Mouse (Mus musculus): ENCODE measurements at regions not wholly inside any gene's neighbourhood (a gene's known extent, or its start where the extent isn't known, plus 50 kb on each side); places are given as distances from the start of the nearest gene placed in this dataset.
A peak's percentile ranks its signal among the peaks of the same experiment; 100 is the strongest.

DNA sequence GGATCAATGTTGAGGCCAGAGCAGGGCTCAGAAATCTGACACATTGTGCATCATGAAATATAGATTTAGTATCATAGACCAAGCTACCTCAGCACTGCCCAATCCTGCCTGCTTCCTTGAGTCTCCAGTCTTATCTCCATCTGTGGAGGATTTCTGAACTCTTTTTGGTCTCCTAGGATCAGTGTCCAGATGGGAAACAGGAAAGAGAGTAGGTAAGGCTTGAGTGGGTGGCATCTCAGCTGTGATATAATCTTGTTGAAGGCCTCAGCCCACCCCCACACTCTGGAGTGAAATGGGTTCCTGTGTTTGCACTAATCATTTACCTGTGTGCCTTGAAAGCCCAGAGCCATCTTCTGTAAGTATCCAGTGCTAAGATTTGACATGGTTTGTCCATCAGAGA is 74.3 kb upstream of the Aff3 start:
- DNase-seq (ENCODE audit: low read depth, low spot score): no peak

DNA sequence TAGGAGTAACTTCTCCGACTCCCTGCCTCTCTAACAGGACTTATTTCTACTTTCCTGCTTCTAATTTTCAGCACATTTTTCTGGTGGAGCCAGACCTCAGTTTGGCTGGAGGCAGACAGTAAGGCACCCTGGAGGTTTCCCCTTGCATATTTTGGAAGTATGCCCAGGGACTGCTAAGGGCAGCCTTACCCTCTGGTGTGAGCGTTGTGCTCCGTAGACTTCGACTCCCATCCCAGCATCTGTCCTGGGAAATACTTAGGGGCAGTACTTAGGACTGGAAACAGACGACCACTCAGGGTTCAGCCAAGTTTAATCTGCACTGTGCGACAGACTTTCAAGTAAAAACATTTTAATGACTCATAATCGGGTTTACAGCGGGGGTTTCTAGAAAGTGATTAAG is 71.0 kb upstream of the Aff3 start:
- no peak for DNase-seq (ENCODE audit: low read depth, low spot score)

DNA sequence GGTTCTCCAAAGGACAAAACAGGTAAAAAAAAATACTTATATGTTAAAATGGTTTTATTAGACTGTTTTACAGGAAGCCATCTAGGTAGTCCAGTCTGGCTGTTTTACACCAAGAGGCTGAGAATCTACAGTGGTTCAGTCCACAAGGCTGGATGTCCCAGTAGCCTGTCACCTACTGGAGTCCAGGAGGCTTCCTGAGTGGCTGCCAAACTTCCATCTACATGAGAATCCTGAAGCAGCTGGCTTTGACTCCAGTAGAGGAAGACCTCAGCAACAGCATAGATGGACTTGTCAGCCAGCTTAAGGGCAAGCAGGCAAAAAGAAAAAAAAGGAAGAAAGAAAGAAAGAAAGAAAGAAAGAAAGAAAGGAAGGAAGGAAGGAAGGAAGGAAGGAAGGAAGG is 68.4 kb upstream of the Aff3 start:
- DNase-seq (ENCODE audit: low read depth, low spot score): no peak

DNA sequence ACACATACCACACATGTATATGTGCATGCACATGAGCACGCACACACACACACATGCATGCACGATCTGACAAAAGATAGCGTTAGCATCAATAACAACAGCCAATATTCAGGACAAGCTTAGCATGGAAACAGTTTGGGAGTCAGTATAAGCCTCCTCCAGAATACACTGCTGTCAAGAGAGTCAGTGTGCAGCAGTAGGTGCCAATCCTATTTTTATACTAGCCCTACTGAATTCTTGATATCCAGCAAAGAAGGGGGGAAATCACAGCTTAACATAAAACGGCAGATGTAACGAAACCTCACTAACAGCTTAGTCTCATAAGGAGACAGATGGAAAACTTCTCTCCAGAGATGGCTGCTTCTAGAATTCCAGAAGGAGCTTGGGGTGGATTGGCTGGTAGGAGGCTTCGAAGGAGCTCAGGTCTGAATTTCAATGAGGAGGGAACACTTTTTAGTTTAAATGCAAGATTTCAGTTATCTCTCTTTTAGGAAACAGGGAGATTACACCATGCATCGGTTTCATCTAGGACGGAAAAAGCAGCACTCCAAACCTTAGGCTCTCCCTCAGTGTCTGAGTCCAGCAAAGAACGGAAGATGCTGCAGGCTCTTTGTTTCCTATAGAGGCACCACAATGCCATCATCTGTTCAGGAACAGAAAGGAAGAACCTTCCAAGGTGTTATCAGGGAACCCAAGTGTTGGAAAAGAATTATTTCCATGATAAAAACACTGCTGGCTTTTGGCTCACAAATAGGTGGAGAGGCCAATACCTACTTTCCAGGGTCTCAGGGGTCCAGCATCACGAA is 65.4 kb upstream of the Aff3 start:
- DNase-seq (ENCODE audit: low read depth, low spot score): peak; percentile 60

DNA sequence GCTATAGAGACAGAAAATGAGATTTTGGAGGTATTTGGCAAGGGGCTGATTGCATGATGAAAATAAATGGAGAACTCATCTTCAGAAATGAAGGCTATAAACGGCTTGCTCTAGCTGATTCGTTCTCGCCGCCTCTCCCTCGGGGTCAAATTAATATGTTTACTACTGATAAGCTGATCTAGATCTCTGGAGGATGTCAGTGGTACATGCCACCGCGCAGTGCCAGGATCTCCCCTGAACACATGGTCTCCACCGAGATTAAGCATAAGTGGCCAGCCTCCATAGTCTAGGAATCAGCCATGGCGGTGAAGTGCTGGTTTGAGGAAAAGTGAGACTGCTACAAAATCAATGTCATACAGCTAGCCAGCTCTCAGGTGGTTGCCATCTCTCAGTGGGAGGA is 61.0 kb upstream of the Aff3 start:
- DNase-seq (ENCODE audit: low read depth, low spot score): no peak

DNA sequence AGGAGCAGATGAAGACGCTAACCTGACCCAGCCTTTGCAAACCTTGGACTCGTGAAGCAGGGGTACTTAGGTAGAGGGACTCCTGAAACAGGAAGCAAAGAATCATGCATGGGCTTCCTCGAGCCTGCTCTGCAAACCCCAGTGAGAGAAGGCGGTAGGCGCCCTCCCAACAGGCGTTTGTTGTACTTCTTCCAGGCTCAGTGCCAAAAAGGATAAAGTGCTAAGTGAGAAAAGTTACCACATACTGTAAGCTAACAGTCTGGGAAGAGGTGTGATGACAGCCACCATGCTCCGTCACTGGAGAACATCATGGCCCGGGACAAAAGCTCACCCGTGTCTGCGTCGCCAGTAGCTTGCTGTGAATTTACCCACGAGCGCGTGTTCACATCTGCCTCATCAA is 59.9 kb upstream of the Aff3 start:
- no peak for DNase-seq (ENCODE audit: low read depth, low spot score)

DNA sequence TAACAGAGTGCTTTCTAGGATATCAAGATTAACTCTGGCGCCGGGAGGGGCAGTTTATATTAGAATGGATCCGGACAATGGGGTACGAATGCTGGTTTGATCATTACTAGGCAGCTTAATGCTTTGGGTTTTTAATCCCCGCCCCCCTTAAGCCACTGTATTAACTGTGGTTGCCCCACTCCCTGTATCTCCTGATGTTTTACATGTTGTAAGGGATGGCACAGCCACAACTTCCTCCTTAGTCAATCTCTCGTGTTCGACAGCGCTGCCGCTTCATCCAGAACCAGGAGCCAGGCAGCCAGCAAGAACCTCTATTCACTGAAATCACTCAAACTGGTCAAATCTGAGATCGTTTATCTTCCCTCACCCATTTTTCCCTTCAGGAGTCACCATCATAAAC is 57.4 kb upstream of the Aff3 start:
- DNase-seq (ENCODE audit: low read depth, low spot score): no peak

DNA sequence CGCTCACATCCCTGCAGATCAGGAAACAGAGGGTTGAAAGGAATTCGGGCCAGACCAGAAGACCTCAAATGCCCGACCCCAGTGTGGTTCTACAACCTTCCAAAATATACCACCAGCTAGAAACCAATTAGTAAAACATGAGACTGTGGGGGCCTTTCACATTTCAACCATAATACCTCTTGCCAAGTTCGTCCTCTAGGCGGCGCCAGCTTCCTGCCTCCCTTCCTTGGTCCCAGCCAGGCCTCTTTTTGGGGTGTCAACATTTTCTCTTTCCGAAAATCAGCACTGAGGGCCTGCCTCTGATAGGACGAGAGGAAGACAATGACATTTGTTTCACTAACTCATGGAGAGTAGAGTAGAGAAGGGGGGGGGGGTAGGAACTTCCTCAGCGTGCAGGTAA is 55.5 kb upstream of the Aff3 start:
- no peak for DNase-seq (ENCODE audit: low read depth, low spot score)

DNA sequence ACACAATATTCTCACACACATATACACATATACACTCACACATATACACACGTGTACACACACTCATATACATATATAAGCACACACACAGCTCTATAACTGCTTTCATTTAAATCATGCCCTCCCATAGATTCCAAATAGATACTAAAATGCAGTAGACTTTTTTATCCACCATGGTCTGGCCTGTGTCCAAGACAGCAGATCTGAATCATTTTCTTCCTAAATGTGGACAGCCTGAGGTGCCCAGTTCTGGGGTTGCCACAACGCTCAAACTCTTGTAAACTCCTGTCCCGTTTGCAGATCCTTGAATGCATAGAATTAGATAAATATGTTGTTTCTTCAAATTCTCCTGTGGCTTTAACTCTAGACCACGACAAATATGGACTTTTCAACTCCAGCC is 50.9 kb upstream of the Aff3 start:
- no peak for DNase-seq (ENCODE audit: low read depth, low spot score)
